In genomic region chr9:20804266-20805158, GRCm38 (mm10) we compare ENCODE assay signal across 9 mouse cellular contexts. TPM values are rescaled to one million over a fixed set of nuclear protein-coding genes. Genes with fewer than 3 reads are reported as not detected.
DNase-seq lines count a peak whose midpoint lies in the region.
"Had no signal": no experiment of that assay in that cellular context is flagged by ENCODE, and none has a peak within 500 bp of the region (broad histone marks: within the 10 kb centered on the region; RNA-seq: fewer than 3 reads in every experiment).

No protein-coding gene starts in this region.

- intact Hi-C loops in heart, postnatal 14 days (cut with DNase I), result no loop called here
- intact Hi-C loops in left cerebral cortex, postnatal 4 days (cut with DNase I), result no loop called here

- DNase-seq in left cerebral cortex, adult 18-20 months (ENCODE audit: low spot score in 2 of 2), result peak; percentile 63 to 77
- DNase-seq in left cerebral cortex, adult 11 months (ENCODE audit: low spot score), result no peak
- peak; percentile 12 for DNase-seq in Muller cell, postnatal 12 days (ENCODE audit: inconsistent ontology term)
- peak; percentile 44 to 66 for DNase-seq in cerebellum, postnatal 14 days
- DNase-seq in heart, postnatal 14 days, result peak; percentile 71 to 77
- peak; percentile 43 for DNase-seq in left cerebral cortex, postnatal 4 days
- DNase-seq in natural killer cell, adult 2 months (ENCODE audit: low spot score in 2 of 2), result peak; percentile 33 to 38
- peak; percentile 33 to 35 for DNase-seq in thymus, postnatal 36 days

RNA-seq across cellular contexts. Expression of gene Col5a3, which starts 10.4 kb away (rescaled TPM):
- total RNA-seq in left cerebral cortex, adult 18-20 months (2021), result 1 to 10 TPM; 1.7 to 1.8 TPM
- 10 to 100 TPM; 31.8 to 33.2 TPM for total RNA-seq in heart, postnatal 14 days (2021)
- total RNA-seq in left cerebral cortex, postnatal 4 days (2021), result 1 to 10 TPM in 1 of 2 experiments, under 1 TPM in 1; 0.90 to 1.2 TPM

RNA-seq across cellular contexts. Expression of gene Rdh8, which starts 13.8 kb away (rescaled TPM):
- not detected for total RNA-seq in left cerebral cortex, adult 18-20 months (2021)
- not detected for total RNA-seq in heart, postnatal 14 days (2021)
- not detected for total RNA-seq in left cerebral cortex, postnatal 4 days (2021)
- total RNA-seq: gastrocnemius, postnatal 4 days had no signal

RNA-seq across cellular contexts. Expression of gene Olfm2, which starts 58.4 kb away (rescaled TPM):
- total RNA-seq in left cerebral cortex, adult 18-20 months (2021), result 100 to 1,000 TPM; 127 to 142 TPM
- under 1 TPM; 0.29 to 0.41 TPM for total RNA-seq in heart, postnatal 14 days (2021)
- 100 to 1,000 TPM; 229 to 241 TPM for total RNA-seq in left cerebral cortex, postnatal 4 days (2021)

Comparison
In these comparisons a context has a peak if more than half of its experiments do, and no peak if none do; other contexts are left out.
1. RNA of gene Col5a3, which starts 10.4 kb away (total RNA-seq): 31.8 to 33.2 TPM in heart, postnatal 14 days; 1.7 to 1.8 TPM in left cerebral cortex, adult 18-20 months and 0.90 to 1.2 TPM in left cerebral cortex, postnatal 4 days; every median in the first group is over 10 times any median in the second.
2. RNA of gene Olfm2, which starts 58.4 kb away (total RNA-seq): 229 to 241 TPM in left cerebral cortex, postnatal 4 days and 127 to 142 TPM in left cerebral cortex, adult 18-20 months; 0.29 to 0.41 TPM in heart, postnatal 14 days; every median in the first group is over 10 times any median in the second.